Mouse (Mus musculus) bone marrow, adult 2 months (tissue): ENCODE results near the gene Pianp.

ENCODE experiments used
- CTCF ChIP-seq: fragments of 200-500 bp; IDR thresholded peaks from 2 replicates; pipeline ENCODE4 v1.5.1; 2011; ENCODE audit warnings: low read length, control low read depth; ENCODE audit not compliant: control insufficient read depth, insufficient read depth
- POLR2A ChIP-seq: fragments of 200-500 bp; IDR thresholded peaks from 2 replicates; pipeline ENCODE4 v1.6.1; 2011; ENCODE audit warnings: low read depth, mild to moderate bottlenecking, control low read depth, low read length, borderline replicate concordance; ENCODE audit not compliant: control insufficient read depth

DNA sequence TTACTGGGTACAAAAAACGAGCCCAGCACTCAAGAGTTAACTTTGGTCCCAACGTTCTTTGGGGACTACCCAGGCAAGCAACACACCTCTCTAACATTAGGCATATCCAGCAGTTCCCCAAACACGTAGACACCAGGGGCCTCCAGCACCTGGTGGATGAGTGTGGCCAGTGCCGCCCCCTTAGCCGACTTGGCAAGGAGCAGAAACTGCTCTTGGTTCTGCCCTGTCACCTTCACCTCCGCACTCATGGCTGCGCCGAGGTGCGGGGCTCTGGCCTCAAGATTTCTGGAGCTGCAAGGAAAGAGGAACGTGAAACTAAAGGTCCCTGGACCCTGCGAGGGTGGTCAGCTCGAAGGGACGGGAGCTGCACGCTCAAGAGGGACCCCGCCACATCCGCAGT is 31.9 kb upstream of the Pianp start:
- TF ChIP-seq CTCF (no peak), POLR2A (no peak)
